Mouse (Mus musculus) CH12.LX (cell line): ENCODE data around the gene Cdh23. TPM values are rescaled to one million over a fixed set of nuclear protein-coding genes. Genes with fewer than 3 reads are reported as not detected.
A peak's percentile ranks its signal among the peaks of the same experiment; 100 is the strongest.

Experiments used
- DNase-seq: peaks from one replicate; pipeline ENCODE4 v3.0.0-alpha.2; 2013; ENCODE audit errors: extremely low read depth
- H3K27ac ChIP-seq: 2 replicates; pipeline ENCODE4 v1.5.1; 2012; ENCODE audit warnings: low read depth, mild to moderate bottlenecking, control low read depth, moderate library complexity; ENCODE audit not compliant: insufficient read depth
- H3K27me3 ChIP-seq: replicated peaks from 2 replicates; pipeline ENCODE3; 2012; ENCODE audit warnings: inconsistent platforms
- H3K36me3 ChIP-seq, 2 experiments: replicated peaks in 1 of 2; 2 replicates each; pipeline versions ENCODE3 to v1.6.1; 2012; ENCODE audit warnings: inconsistent platforms in 1 of 2, low read length in 1 of 2, mild to moderate bottlenecking in 1 of 2, mixed read lengths in 1 of 2, moderate library complexity in 1 of 2; ENCODE audit not compliant: control insufficient read depth in 1 of 2, insufficient read depth in 1 of 2
- H3K4me1 ChIP-seq, 2 experiments: 2 replicates each; pipeline ENCODE4 v1.6.1; 2012; ENCODE audit warnings: inconsistent platforms in 1 of 2, moderate library complexity in 1 of 2; ENCODE audit not compliant: insufficient read depth in 2 of 2, control insufficient read depth in 1 of 2
- H3K4me2 ChIP-seq: 2 replicates; pipeline ENCODE4 v1.6.1; 2012; ENCODE audit warnings: low read depth, mild to moderate bottlenecking, control low read depth; ENCODE audit not compliant: poor library complexity, insufficient read depth, severe bottlenecking
- H3K4me3 ChIP-seq, 3 experiments: fragments of 150-350 bp in 1 of 3; sonication (generic) in 1 of 3; replicated peaks in 1 of 3; 2 replicates each; pipeline versions ENCODE3 to v1.5.1; 2011 to 2012; ENCODE audit warnings: low read depth in 2 of 3, low read length in 2 of 3, mild to moderate bottlenecking in 2 of 3, moderate library complexity in 2 of 3, control low read depth in 1 of 3, improper control_type of control experiment in 1 of 3, inconsistent platforms in 1 of 3, mixed read lengths in 1 of 3; ENCODE audit not compliant: poor library complexity in 1 of 3
- H3K79me2 ChIP-seq: replicated peaks from 2 replicates; pipeline ENCODE4 v1.6.1; 2012; ENCODE audit warnings: mild to moderate bottlenecking, moderate library complexity; ENCODE audit not compliant: control insufficient read depth, poor library complexity, insufficient read depth, severe bottlenecking; ENCODE audit errors: extremely low read depth
- H3K9ac ChIP-seq: 2 replicates; pipeline ENCODE4 v1.6.1; 2012; ENCODE audit warnings: low read depth, mild to moderate bottlenecking, control low read depth, moderate library complexity; ENCODE audit not compliant: insufficient read depth
- H3K9me3 ChIP-seq: replicated peaks from 2 replicates; pipeline ENCODE3; 2012; ENCODE audit warnings: low read length, inconsistent platforms, mixed read lengths
- CHD2 ChIP-seq: IDR thresholded peaks from 2 replicates; pipeline ENCODE4 v1.6.1; 2011; ENCODE audit warnings: low read length, improper control_type of control experiment
- E2F4 ChIP-seq: IDR thresholded peaks from 2 replicates; pipeline ENCODE4 v1.6.1; 2011; ENCODE audit warnings: low read depth, low read length, improper control_type of control experiment; ENCODE audit not compliant: insufficient replicate concordance
- ELF1 ChIP-seq: IDR thresholded peaks from 2 replicates; pipeline ENCODE4 v1.6.1; 2014; ENCODE audit warnings: low read depth, mild to moderate bottlenecking, inconsistent platforms, low read length, improper control_type of control experiment
- EP300 ChIP-seq: IDR thresholded peaks from 2 replicates; pipeline ENCODE4 v1.6.1; 2011; ENCODE audit warnings: low read length, improper control_type of control experiment
- HCFC1 ChIP-seq: IDR thresholded peaks from 2 replicates; pipeline ENCODE4 v1.6.1; 2012; ENCODE audit warnings: low read depth, mild to moderate bottlenecking, inconsistent platforms, low read length, improper control_type of control experiment
- KAT2A ChIP-seq: IDR thresholded peaks from 2 replicates; pipeline ENCODE4 v1.6.1; 2012; ENCODE audit warnings: low read length, improper control_type of control experiment, inconsistent platforms; ENCODE audit not compliant: insufficient replicate concordance
- MAX ChIP-seq: IDR thresholded peaks from 2 replicates; pipeline ENCODE4 v1.6.1; 2011; ENCODE audit warnings: low read length, improper control_type of control experiment
- MXI1 ChIP-seq: IDR thresholded peaks from 2 replicates; pipeline ENCODE4 v1.6.1; 2011; ENCODE audit warnings: mild to moderate bottlenecking, low read depth, low read length, improper control_type of control experiment
- MYC ChIP-seq: IDR thresholded peaks from 2 replicates; pipeline ENCODE4 v1.6.1; 2011; ENCODE audit warnings: low read depth, mild to moderate bottlenecking, improper control_type of control experiment, low read length
- NELFE ChIP-seq: IDR thresholded peaks from 2 replicates; pipeline ENCODE4 v1.6.1; 2011; ENCODE audit warnings: low read depth, low read length, improper control_type of control experiment
- NRF1 ChIP-seq: IDR thresholded peaks from 2 replicates; pipeline ENCODE4 v1.6.1; 2014; ENCODE audit warnings: low read depth, mild to moderate bottlenecking, inconsistent platforms, low read length, improper control_type of control experiment, moderate library complexity
- RAD21 ChIP-seq: IDR thresholded peaks from 2 replicates; pipeline ENCODE4 v1.6.1; 2011; ENCODE audit warnings: low read depth, mild to moderate bottlenecking, low read length, improper control_type of control experiment, moderate library complexity
- RCOR1 ChIP-seq: conservative IDR thresholded peaks from 2 replicates; pipeline ENCODE4 v1.6.1; 2012; ENCODE audit warnings: low read depth, mild to moderate bottlenecking, inconsistent platforms, low read length, improper control_type of control experiment
- SIN3A ChIP-seq: IDR thresholded peaks from 2 replicates; pipeline ENCODE4 v1.6.1; 2012; ENCODE audit warnings: low read length, improper control_type of control experiment, inconsistent platforms
- SMC3 ChIP-seq: IDR thresholded peaks from 2 replicates; pipeline ENCODE4 v1.6.1; 2011; ENCODE audit warnings: low read depth, low read length, improper control_type of control experiment
- TCF12 ChIP-seq: IDR thresholded peaks from 2 replicates; pipeline ENCODE4 v1.6.1; 2014; ENCODE audit warnings: low read depth, mild to moderate bottlenecking, inconsistent platforms, low read length, improper control_type of control experiment
- UBTF ChIP-seq: IDR thresholded peaks from 2 replicates; pipeline ENCODE4 v1.6.1; 2012; ENCODE audit warnings: low read depth, mild to moderate bottlenecking, inconsistent platforms, low read length, improper control_type of control experiment, moderate library complexity
- USF1 ChIP-seq: IDR thresholded peaks from 2 replicates; pipeline ENCODE4 v1.6.1; 2014; ENCODE audit warnings: low read depth, mild to moderate bottlenecking, inconsistent platforms, low read length, improper control_type of control experiment
- USF2 ChIP-seq: conservative IDR thresholded peaks from 2 replicates; pipeline ENCODE4 v1.6.1; 2011; ENCODE audit warnings: low read depth, low read length, improper control_type of control experiment
- ZMIZ1 ChIP-seq: IDR thresholded peaks from 2 replicates; pipeline ENCODE4 v1.6.1; 2012; ENCODE audit warnings: low read depth, mild to moderate bottlenecking, inconsistent platforms, low read length, improper control_type of control experiment
- ZNF384 ChIP-seq: IDR thresholded peaks from 2 replicates; pipeline ENCODE4 v1.6.1; 2012; ENCODE audit warnings: low read depth, low read length, improper control_type of control experiment, inconsistent platforms
- dilution Hi-C: fragments of 300-500 bp; cut with MboI; formaldehyde crosslinking; loops from 2 replicates; pipeline ENCODE4 v1.14.3; 2020; ENCODE audit warnings: low sequenced_read_pairs; ENCODE audit not compliant: extremely low pct_unique_long_range_greater_than_20kb, extremely low pct_ligation_motif_present
- in situ Hi-C: fragments of 300-500 bp; cut with MboI; formaldehyde crosslinking; loops from 3 replicates; pipeline ENCODE4 v1.14.3; 2019; ENCODE audit warnings: low sequenced_read_pairs, low pct_ligation_motif_present, low pct_unique_long_range_greater_than_20kb, mixed read lengths
- polyA plus RNA-seq: library from polyadenylated mRNA; unstranded; fragments of >175 nt; gene quantifications from 2 replicates; pipeline ENCODE4 v1.2.1, GENCODE M21; 2012; ENCODE audit warnings: low read depth; ENCODE audit not compliant: insufficient read length
- total RNA-seq, 2 experiments: library from RNA; depleted of rRNA; stranded (reverse); fragments of 300-350 nt in 1 of 2; fragments of >200 nt in 1 of 2; gene quantifications; 2 replicates each; pipeline ENCODE4 v1.2.3; 2012 to 2014

Gene Cdh23
- total and polyA plus RNA-seq, 3 experiments = 0.20 to 0.73 (median 0.30) TPM

DNA sequence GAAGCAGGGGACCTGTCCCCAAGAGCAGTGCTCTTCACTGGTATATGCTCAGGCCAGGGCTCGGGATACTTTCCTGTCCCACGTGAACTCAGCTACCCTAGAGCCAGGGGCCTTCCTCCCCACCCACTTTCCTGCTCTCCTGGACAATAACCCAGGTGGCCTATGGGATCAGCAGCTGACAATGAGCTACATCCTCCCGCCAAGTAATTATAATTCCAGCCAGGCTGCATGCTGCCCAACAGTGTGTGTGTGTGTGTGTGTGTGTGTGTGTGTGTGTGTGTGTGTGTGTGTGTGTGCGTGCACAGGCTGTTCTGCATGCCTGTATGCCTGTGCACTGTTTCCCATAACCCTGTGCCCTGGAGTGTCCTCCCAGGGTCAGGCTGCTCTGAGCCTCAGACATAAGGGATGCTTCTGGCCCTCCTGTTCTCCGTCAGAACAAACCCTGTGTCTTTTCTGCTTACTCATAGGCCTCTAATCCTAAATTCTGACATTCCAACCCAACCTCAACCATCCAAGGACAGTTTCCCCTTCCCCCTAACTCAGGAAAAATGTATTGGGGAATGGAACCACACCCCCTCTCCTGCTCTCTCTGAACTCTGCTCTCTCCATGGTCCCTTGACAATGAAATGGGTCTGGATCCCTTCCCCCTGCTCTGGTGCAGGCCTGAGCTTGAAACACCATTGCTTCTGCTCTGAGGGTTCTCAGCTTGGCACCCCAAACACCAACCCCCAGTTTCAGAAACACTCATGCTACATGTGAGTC lies 342.9 kb downstream of the Cdh23 start:
- Histone ChIP-seq H3K9me3 (no peaks in the 10 kb centered on the region), H3K4me3 (no peak overlapping the region), H3K27ac (no peak overlapping the region), H3K27me3 (no peaks in the 10 kb centered on the region), H3K4me2 (no peak overlapping the region), H3K4me1 (peaks cover 25 to 33% of the 10 kb centered on the region in 2 experiments), H3K9ac (no peak overlapping the region), H3K79me2 (no peaks in the 10 kb centered on the region), H3K36me3 (peaks cover 3 to 5% of the 10 kb centered on the region in 2 experiments)
- dilution Hi-C loops = no loop called here
- in situ Hi-C loops = loop anchor here (5.0 kb wide), 1 partner anchor 39 kb away; no protein-coding TSS in a partner anchor
- DNase-seq = no peak
- TF ChIP-seq ELF1 = no peak
- no peak for TF ChIP-seq NELFE
- no peak for TF ChIP-seq CHD2
- no peak for TF ChIP-seq RCOR1
- no peak for TF ChIP-seq RAD21
- TF ChIP-seq TCF12 = no peak
- no peak for TF ChIP-seq ZMIZ1
- no peak for TF ChIP-seq UBTF
- TF ChIP-seq KAT2A = no peak
- TF ChIP-seq HCFC1 = no peak
- TF ChIP-seq MAX = no peak
- TF ChIP-seq NRF1 = no peak
- TF ChIP-seq MYC = no peak
- no peak for TF ChIP-seq USF1
- TF ChIP-seq USF2 = no peak
- TF ChIP-seq EP300 = no peak

DNA sequence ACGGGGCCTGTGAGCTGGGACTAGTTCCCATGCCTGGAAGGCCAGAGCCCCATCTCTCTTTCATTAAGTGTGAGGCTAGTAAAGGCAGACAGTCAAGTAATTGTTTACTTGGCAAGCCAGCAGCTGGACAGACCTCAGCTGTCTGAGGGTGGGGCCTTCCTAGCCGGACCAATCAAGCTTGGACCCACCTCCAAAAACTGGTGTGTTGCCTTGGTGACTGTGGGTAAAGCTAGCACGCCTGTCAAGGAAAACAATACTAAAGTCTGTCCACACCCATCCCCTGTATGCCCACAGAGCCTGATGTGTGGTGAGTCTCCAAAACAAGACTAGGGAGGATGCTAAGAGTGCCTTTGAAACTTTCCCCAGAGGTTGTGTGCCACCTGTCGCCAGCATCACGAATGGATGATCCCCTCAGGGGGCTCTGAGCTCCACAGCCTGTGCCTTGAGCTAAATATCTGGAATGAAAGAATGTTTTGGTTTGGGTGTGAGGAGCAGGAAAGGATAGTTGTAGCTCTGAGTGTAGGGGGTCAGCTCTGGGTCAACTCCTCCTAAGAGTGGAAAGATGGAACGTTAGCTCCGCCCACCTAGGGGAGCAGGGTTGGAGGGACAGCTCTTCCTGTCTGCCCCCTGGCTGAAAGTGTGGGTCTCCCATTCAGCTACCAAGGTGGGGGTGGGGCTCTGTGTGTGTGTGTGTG lies 344.4 kb downstream of the Cdh23 start:
- TF ChIP-seq ZMIZ1 = no peak
- no peak for TF ChIP-seq E2F4
- TF ChIP-seq SIN3A = peak; percentile 88
- TF ChIP-seq KAT2A = no peak
- no peak for TF ChIP-seq RCOR1
- TF ChIP-seq ELF1 = no peak
- TF ChIP-seq SMC3 = no peak
- TF ChIP-seq ZNF384 = no peak
- TF ChIP-seq NELFE = no peak
- TF ChIP-seq MXI1 = peak; percentile 77
- no peak for TF ChIP-seq TCF12
- TF ChIP-seq UBTF = no peak
- no peak for TF ChIP-seq USF2
- TF ChIP-seq EP300 = no peak
- Histone ChIP-seq H3K27ac (0 out of 2 replicates have a peak overlapping the region, but pooled peaks have one; percentile 19), H3K36me3 (no peaks in the 10 kb centered on the region), H3K4me3 (no peak overlapping the region), H3K4me1 (peaks cover 27 to 48% of the 10 kb centered on the region in 2 experiments), H3K79me2 (no peaks in the 10 kb centered on the region), H3K9ac (no peak overlapping the region), H3K27me3 (peaks cover 14% of the 10 kb centered on the region), H3K9me3 (no peaks in the 10 kb centered on the region), H3K4me2 (peak overlapping the region; percentile 85; the same call in 1 of the 2 replicates)
- dilution Hi-C loops = no loop called here
- DNase-seq = peak; percentile 60
- in situ Hi-C loops = loop anchor here (5.0 kb wide), 1 partner anchor 40 kb away; no protein-coding TSS in a partner anchor
